Mouse (Mus musculus) embryo, embryonic 10.5 days (tissue): Measurements from ENCODE around the gene D930007J09Rik.
A peak's percentile ranks its signal among the peaks of the same experiment; 100 is the strongest.

Experiments used
- DNase-seq: peaks from one replicate; pipeline ENCODE4 v3.0.0-alpha.2; 2015; ENCODE audit warnings: low spot score

The D930007J09Rik gene

DNA sequence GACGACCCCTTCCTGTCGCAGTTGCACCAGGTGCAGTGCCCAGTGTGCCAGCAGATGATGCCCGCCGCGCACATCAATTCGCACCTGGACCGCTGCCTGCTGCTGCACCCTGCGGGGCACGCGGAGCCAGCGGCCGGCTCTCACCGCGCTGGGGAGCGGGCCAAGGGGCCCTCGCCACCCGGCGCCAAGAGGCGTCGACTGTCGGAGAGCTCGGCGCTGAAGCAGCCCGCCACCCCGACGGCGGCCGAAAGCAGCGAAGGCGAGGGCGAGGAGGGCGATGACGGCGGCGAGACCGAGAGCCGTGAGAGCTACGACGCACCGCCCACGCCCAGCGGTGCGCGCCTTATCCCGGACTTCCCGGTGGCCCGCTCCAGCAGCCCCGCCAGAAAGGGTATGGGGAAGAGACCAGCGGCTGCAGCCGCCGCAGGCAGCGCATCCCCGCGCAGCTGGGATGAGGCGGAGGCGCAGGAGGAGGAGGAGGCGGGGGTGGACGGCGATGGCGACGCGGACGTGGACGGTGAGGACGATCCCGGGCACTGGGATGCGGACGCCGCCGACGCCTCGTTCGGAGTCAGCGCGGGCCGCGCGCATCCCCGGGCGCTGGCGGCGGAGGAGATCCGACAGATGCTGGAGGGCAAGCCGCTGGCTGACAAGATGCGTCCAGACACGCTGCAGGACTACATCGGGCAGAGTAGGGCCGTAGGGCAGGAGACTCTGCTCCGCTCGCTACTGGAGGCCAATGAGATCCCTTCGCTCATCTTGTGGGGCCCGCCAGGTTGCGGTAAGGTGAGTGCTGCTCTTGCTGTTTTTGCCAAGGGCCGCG lies at the start of gene D930007J09Rik:
Gene D930007J09Rik (minus strand): TSS at position 591 of the 823 bp plus-strand sequence.
- peak; percentile 44 for DNase-seq

DNA sequence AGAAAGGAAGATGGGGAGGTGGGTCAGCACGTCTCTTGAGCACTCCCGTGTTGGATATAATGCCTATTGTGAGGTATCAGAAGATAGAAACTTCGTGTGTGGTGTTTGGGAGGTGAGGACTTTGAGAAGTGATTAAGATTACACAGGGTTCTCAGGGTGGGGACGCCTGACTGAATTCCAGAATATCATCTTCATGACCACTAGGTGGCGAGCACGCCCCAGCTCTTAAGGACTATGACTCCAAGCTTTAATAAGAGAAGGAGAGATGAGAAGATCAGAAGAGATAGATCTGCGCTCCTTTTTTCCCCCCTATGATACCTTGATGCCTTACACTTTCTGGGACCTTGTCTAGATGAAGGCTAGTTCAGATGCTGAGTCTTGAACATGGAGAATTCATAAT lies 49.3 kb upstream of the D930007J09Rik start:
- peak; percentile 79 for DNase-seq

DNA sequence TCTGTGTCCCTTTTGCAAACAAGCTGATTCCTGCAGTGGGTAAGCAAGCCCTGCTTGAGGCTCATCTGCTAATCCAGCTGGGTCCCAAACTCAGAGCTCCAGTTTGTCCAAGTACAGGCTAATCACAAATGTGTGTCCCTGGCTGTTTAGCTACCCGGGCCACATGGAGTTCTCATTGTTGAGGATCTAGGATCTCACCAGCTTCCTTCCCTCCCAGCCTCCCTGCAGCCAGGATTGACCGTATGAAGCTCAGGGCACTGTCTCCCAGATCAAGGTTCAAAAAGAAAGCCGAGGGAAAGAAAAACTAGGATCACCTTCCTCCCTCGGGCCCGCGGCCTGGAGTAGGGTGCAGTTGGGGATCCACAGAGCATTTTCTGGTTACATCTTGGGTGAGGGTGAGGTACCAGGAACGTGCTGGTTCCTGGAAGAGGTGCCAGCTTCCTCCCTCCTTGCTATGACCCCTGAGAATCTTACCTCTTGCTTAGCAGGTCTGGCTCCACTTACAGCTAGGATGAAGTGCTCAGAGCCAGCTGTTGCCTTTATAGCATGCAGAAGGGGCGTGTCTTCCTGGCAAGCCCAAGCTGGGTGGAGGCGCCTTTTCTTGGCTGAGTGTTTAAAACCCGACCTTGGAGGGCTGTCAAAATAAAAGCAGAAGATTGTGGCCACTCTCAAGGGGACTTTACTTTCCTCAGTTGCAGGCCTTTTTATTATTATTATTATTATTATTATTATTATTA lies 48.2 kb upstream of the D930007J09Rik start, which contains the start of gene Serpinb1a:
Gene Serpinb1a (minus strand): TSS at position 518 of the 737 bp plus-strand sequence.
- DNase-seq, result no peak

DNA sequence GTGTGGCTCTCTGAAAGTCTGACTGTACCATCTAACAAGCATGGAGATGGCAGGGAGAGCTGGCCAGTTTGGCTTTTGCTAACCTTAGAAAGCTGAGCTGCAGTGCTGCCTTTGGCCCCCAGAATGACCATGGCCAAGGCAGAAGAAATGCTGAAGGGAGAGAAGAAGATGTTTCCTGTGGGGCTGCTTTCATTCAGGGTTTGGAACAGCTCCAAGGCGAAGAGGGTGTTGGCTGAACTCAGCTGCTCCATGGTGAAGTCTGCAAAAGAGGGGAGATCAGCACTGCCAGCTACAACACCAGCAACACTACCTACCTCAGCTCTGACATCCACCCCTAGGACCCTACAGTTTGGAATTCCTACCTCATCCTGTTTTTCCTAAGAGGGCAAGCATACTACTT lies 47.5 kb upstream of the D930007J09Rik start:
- DNase-seq, result no peak

DNA sequence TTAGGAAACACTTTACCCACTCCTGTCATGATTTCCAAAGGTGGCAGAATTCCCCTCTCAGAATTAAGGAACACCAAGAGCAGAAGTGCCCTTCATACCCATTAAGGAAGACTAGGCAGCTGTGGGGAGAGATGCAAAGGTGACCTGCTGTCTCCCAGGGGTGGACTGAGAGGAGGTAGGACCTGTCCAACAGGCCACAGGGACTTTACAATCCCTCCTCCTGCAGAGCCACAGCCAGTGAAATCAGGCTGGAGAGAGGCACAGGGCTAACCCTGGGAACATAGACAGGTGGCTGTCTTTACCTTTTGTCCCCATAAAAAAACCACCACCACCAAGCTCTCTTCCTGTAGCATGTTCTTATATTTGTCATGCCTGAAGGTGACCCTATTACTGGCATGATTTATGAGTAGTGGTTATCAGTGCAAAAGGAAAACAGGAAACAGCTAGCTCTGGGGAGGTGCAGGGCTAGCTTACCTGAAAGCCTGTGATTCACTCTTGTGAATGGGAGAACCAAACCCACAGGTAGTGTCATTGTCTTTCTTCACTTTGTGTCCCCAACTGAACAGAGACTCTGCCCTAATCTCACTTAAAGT lies 47.0 kb upstream of the D930007J09Rik start:
- DNase-seq, result no peak

DNA sequence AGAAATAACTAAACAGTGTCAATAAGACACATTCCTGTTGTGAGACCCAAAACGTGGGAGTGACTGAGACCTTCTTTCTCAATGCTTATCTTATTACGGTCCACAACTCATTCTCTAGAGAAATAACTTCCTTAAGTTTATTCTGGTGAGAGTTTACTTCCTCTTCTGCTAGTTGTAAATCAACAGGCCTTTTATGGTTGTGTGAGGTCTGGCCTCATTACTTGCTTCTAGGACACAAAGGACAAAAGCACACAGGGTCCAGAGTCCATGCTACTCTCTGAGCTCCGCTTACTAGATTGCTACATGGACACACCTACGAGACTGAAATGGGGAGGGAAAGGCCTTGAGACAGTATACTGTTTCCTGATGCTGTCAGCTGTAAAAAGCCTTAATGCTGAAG lies 46.4 kb upstream of the D930007J09Rik start:
- no peak for DNase-seq

DNA sequence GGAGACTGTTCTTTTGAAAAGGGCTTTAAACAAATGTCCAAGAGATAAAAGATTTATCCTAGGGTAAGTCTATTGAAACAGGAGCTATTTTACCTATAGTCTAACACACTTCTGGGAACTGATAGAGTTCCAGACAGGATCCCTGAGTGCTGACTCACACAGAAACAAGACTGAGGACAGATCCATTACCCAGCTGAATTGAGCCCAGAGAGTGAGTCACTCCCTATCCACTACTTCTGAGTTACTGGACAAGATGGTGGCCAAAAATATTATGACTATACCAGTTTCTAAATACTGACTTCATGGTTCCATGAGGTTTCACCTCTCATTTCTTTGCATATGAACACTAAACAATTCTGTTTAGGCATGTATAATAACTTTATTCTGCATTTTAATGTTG lies 43.6 kb upstream of the D930007J09Rik start:
- DNase-seq, result no peak

DNA sequence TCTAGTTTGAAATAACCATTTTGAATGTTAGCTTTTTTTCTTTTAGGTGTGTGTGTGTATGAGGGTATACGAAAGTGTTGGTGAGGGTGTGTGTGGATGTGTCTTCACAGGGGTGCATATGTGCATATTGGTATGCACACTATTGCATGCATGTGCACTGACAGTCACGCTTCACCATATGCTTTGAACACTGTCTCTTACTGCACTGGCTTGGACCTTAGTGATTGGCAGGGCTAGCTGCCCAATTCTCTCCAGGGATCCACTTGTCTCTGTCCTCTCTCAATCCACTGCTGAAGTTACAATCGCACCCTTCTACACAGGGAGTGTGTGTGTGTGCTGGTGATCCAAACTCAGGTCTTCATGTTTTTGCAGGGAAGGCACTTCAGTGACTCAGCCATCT lies 38.7 kb upstream of the D930007J09Rik start:
- no peak for DNase-seq

DNA sequence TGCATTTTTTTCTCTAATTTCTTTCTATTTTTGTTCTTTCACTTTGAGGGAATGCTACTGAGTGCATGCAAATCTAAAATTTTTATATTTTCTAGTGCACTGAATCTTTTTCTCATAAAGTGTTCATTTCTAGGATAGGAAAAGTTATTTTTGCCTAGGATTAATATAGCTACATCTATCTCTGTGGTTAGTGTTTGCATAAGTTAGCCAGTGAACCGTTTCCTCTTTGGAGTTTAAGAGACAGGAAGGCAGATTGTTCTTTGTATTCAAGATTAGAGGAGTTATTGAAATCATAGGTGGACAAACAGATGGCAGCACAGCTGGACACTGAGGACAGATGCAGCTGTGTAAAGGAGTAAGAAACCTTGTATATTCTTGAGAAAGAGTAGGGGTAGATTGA lies 36.7 kb upstream of the D930007J09Rik start:
- DNase-seq, result no peak

DNA sequence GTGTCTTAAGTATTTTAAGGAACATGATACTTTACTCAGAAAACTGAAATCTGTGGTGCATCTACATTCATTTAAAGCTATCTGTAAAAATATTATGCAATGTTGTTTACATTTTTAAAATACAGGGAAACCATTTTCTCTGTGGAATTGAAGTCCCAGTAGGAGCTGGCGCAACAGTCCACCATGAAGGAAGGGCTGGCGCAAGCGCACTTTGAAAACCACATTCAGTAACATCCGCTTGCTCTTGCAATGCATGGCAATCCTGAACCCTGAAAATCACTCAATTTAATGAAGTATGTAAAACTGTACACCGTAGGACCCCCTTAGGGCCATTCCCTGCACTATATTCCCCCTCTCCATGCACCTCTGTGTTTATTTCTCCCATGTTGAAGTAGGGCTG lies 31.9 kb upstream of the D930007J09Rik start:
- no peak for DNase-seq

DNA sequence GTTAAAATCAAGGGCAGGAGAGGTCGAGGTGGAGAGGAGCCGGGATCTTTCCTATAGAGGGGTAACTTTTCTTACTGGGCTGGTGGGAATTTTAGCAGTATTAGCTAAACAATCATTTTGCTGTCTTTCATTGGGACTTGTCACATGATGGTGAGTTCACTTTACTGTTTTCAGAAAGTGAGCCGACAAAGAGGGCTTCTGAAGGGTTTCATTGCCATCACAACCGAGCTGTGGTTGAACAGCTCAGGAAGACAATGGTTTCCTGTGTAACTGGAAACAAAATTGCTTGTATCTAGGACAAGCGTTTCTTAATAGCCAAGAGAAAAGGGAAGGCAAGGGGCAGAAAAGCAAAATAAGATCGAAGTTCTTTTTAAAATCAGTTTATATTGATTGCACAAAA lies 30.6 kb upstream of the D930007J09Rik start:
- no peak for DNase-seq

DNA sequence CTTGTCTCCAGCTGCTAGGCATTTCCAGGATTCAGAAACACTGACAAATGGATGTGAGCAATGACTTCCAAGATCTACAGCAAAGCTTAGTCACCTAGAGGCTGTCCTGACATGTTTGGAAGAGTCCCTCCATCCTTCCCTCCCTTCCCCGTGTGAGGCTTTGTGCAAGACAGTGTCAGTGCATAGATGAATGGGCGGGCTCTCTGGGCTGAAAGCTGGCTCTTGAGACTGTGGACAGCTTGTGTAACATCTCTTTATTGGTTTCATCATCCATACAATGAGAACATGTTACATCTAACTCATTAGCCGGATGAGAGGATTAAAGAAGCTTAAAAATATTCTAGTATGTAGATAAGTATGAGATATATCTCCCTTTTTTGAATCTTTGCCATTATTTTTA lies 30.1 kb upstream of the D930007J09Rik start:
- DNase-seq, result no peak

DNA sequence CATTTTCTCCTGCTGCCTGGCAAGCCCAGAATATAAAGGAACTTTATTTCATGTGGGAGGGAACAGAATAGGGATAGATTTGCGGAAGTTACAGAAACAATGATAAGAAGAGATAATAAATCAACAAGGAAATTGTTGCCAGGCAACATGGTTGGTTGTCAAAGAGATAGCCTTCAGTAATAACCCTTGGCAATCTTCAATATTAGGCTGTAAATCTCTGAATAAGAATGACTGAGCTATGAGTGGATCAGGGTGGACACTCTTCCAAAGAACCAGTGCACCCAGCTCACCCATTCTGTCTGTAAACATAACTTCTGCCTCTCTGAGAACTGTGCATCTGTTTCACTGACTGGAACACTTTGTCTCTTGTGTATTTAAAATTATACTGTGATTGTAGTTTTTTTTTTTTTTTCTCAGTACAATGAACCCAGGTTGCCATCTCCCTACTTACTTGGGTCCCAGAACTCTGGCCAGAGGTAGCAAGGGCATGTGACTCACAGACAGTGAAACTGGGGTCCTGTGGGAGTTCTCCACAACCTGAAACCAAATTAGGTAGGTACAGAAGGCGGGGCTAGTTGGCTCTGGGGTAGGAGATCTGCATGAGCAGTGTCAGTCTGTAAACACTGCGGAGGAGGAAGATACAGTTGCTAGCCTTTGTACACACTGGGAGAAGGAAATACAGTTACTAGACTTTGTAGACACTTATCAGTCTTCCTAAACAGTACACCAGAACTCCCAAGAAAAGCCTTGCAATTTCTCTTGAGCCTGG lies 29.0 kb upstream of the D930007J09Rik start:
- DNase-seq, result no peak

DNA sequence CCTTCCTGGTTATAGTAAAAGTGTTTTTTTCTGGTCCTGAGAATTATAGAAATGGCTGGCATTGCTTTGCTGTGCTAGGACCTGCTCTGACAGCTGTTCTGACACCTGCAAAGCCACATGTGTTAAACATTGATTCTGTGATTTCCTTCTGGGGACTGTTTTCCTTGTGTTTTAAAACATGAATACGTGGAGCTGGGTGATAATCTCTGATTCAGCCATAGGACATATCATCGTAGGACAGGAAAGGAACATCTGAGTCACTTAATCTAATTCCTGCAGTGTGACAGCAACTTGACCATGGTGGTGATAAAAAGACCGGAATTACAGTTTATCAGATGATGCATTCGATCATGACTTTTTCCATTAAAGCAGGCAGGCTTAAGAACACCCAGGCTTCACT lies 26.2 kb upstream of the D930007J09Rik start:
- DNase-seq, result no peak

DNA sequence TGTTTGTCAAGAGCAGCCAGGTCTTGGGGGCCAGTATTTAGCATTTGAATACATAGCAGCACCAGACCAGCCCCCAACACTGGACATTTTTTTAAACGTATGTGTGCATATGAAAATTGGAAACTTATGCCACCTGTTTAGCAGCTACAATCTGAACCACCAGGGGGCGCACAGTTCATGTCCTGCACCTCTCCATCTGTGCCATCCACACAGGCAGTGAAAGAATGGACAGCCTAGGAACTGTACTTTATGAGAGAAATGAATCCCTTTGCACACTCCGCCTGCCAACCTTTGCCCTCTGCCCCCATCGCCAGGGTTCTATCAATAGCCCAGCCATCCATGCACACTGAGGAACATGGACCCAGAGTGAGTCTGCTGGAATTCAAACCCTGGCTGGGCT lies 25.3 kb upstream of the D930007J09Rik start:
- DNase-seq, result peak; percentile 61

DNA sequence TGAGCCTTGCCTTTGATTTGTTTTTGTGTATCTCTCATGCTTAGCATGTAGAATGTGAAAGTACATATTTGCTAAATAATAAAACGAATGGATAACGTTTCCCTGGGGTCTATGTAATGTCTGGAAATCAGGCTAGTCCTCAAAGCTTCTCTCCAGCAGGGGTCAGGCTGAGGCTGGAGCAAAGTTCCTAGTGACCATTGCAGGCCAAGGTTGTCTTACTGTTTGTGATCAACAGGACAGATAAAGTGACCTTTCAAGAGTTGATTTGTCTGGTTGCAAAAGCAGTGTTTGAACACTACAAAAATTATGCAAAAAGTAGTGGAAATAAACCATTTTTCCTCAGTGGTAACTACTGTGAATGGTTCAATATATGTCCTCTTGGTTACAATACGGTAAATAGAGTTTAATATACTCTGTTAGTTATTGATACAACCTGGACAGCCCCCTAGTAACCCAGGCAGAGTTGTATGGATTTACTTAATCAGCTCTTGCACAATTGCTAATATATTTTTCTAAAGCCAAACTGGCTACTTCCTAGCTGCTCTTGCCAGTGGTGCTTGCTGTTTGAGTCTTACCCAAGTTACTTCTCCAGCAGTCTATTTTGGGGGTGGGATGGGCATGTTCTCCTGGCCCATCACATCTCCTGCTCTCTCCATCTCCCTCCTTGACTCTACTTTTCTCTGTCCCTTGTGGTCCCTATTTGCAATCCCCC lies 24.6 kb upstream of the D930007J09Rik start:
- DNase-seq, result no peak

DNA sequence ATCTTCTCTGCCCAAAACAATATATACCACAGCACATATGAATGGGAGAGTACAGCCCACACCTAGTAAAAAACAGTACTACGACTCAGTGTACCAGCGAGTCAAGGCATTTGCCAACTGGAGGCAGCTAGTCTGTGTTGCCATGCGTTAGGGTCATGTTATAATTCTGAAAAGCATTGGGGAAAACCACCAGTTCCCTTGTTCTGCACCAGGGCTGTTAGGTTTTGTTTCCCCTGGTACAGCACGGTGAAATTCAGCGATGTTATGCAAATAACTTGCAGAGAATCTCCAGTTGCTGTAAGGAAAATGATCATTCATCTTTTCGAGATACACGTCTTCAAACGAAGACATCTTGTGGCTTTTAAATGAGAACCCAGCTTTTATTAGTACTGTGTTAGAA lies 22.9 kb upstream of the D930007J09Rik start:
- DNase-seq, result no peak

DNA sequence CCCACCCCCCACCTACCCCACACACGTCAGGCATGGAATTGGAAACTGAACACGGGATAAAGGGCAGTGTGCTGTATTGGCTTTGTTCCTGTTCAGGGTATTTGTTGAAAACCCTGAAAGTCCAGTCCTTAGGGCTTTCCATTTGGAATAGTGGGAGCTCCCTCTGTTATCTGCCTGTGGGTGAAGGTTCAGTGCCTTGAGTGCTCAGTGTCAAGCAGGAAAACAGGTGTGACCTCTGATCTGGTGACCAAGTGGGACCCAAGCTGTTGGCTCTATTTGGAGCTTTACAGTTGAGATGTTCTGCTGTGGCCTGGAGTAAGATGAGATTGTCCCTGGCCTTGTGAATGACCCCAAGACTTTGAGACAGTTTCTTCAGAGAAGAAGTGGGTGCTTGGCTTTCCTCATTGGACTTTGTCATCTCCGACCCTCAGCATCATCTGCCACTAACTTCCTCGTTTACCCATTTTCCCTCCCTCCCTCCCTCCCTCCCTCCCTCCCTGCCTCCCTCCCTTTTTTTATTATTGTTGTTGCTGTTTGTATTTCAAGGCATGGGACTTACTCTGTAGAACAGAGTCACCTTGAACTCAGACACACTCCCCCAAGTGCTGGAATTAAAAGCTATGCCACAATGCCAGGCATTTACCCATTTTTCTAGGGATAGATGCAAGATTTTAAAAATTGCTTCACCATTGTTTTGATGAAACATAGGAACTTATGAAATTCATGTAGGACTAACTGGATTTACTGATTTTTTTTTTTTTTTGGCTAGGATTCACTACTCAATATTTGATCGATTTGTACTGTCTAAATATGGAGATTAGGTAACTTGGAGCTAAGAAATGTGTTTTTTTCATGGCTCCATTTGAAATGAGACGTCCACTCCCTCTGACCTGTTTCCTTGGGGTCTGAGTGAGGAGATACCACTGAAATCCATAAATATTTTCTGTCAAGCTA lies 22.0 kb upstream of the D930007J09Rik start:
- no peak for DNase-seq

DNA sequence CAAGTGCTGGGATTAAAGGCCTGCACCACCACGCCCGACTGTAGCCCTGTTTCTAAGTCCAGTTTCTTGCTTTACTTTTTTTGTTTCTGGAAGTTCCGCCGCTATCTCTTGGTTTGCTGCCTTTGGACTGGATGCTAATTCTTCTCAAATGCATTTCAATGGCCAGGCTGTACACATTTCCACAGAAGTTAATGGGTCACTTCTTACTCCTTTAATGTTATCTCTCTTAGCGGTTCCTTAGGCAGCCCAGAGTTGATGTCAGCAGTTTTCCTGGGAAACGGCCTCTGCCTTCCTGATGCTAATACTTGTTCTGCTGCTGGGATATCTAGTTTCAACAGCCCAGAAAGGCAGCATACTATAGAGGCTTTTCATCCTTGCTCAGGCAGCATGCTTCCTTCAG lies 20.5 kb upstream of the D930007J09Rik start:
- DNase-seq, result no peak

DNA sequence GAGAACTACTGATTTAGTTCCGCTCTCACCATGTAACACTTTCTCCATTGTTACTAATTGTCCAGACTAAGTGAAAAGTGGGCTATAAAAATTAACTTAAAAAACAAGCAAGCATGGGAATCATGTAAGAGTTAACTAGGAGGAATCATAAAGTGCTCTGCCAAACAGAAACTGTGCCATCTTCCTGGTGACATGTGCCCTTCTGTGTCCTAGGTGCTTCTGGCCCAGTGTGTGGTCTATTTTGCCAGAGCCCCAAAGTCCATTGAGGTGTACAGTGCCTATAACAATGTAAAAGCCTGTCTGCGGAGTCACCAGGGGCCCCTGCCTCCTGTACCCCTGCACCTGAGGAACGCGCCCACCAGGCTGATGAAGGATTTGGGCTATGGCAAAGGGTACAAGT lies 19.0 kb upstream of the D930007J09Rik start:
- DNase-seq, result no peak
